Mouse (Mus musculus): Measurements from ENCODE around the gene Sema6b. TPM values are rescaled to one million over a fixed set of nuclear protein-coding genes. Genes with fewer than 3 reads are reported as not detected.
"Not testable (repeated sequence)": the region's sequence is repeated elsewhere in the genome, so short reads cannot be mapped to it uniquely, and the experiment has no call there.

Sema6b gene
- polyA plus RNA-seq, 1 experiment from 2014 or later: 9.4 TPM

DNA sequence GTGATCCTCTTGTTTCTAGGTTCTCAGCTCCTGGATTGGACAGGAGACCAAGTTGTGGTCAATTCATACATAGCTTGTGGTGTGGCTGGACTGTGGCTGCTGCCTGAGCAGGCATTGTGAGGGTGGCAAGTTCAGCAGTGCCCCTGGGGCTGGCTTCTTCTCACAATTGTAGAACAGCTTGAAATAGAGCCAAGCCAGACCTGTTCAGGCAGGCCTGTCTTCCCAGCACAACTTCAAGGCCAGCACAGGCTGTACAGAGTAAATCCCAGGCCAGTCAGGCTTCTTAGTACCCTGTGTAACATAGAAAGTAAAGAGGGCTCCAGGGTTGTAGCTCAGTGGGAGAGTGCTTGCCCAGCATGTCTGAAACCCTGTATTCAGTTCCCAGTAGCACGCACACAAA, 47.3 kb downstream of the Sema6b start:
- Histone ChIP-seq H3K27ac (ENCODE audit: low read depth, low read length) (no peak overlapping the region), H3K27me3 (replicated peaks; ENCODE audit: control insufficient read depth, insufficient read depth, low read length) (no peaks in the 10 kb centered on the region), H3K36me3 (ENCODE audit: control insufficient read depth, insufficient read depth, low read length) (peaks cover 65% of the 10 kb centered on the region), H3K4me1 (ENCODE audit: control insufficient read depth, insufficient read depth, low read length) (no peaks in the 10 kb centered on the region), H3K9ac (ENCODE audit: low read length) (no peak overlapping the region), H3K4me3 (ENCODE audit: low read depth, low read length) (no peak overlapping the region), H3K9me3 (replicated peaks; ENCODE audit: control insufficient read depth, low read length) (no peaks in the 10 kb centered on the region), H3K4me2 (ENCODE audit: low read length) (no peak overlapping the region)
- no peak for ATAC-seq
- no peak for DNase-seq (ENCODE audit: low spot score)
- WGBS: 93% methylated on average over 1 of the region's 1 CpGs

GRCm38 (mm10) chr17:56092312-56092711, 47.8 kb downstream of the Sema6b start:
- no peaks in the 10 kb centered on the region for H3K27me3 ChIP-seq (replicated peaks; ENCODE audit: control insufficient read depth, insufficient read depth, low read length)
- H3K9ac ChIP-seq (ENCODE audit: low read length): no peak overlapping the region
- no peaks in the 10 kb centered on the region for H3K9me3 ChIP-seq (replicated peaks; ENCODE audit: control insufficient read depth, low read length)
- 88% methylated on average over 1 of the region's 1 CpGs for WGBS
- no peaks in the 10 kb centered on the region for H3K4me1 ChIP-seq (ENCODE audit: control insufficient read depth, insufficient read depth, low read length)
- H3K36me3 ChIP-seq (ENCODE audit: control insufficient read depth, insufficient read depth, low read length): peaks cover 61% of the 10 kb centered on the region
- no peak overlapping the region for H3K27ac ChIP-seq (ENCODE audit: low read depth, low read length)
- no peak overlapping the region for H3K4me2 ChIP-seq (ENCODE audit: low read length)
- ATAC-seq: no peak
- no peak overlapping the region for H3K4me3 ChIP-seq (ENCODE audit: low read depth, low read length)
- DNase-seq (ENCODE audit: low spot score): no peak

DNA sequence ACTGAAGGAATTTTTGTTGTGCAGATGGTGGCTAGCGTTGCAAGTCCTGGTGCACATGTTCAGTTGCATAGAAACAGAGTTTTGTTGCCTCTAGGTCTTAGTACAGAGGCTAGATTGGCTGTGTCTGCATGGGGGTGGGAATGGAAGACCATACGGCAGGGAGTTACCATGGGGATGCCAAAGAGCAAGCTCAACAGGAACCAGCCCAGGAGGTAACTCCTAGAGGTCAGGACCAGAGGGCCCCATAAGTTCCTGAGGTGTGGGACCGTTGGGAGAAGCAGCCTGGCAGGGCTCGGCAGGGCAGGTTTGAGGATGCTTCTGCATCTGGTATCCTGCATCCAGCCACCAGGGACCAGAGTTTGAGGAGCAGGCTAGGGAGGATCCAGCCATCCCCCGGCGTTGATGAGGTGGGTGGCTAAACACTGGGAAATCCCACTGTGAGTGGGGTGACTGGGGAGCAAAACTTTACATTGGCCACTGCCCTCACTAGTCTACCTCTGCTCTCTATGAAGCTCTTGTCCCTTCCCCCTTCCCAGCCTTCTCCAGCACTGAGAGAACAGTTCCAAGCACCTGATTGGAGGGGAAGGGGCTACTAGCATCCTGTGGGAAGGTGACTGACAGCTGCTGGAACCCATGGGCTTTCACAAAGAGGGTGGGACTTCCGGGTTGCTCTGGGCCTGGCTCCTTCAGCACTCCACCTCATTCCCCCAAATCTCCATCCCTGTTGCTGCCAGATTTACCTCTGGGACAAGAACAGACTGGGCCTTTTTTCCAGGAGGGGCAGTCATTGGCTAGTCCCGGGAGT, 59.2 kb downstream of the Sema6b start:
- ATAC-seq: peak; percentile 56
- Histone ChIP-seq H3K9me3 (replicated peaks; ENCODE audit: control insufficient read depth, low read length) (no peaks in the 10 kb centered on the region), H3K4me3 (ENCODE audit: low read depth, low read length) (peak overlapping the region; percentile 89), H3K27ac (ENCODE audit: low read depth, low read length) (peak overlapping the region; percentile 39; the same call in 1 of the 2 replicates), H3K36me3 (ENCODE audit: control insufficient read depth, insufficient read depth, low read length) (peaks cover 28% of the 10 kb centered on the region), H3K9ac (ENCODE audit: low read length) (peak overlapping the region; percentile 89), H3K4me1 (ENCODE audit: control insufficient read depth, insufficient read depth, low read length) (peaks cover 16% of the 10 kb centered on the region), H3K4me2 (ENCODE audit: low read length) (peak overlapping the region; percentile 99), H3K27me3 (replicated peaks; ENCODE audit: control insufficient read depth, insufficient read depth, low read length) (no peaks in the 10 kb centered on the region)
- DNase-seq (ENCODE audit: low spot score): peak; percentile 93
- WGBS: 4% methylated on average over 8 of the region's 8 CpGs

- H3K4me2 ChIP-seq (ENCODE audit: low read length): peak overlapping the region; percentile 99
These were observed 60.2 kb downstream of the Sema6b start for GRCm38 (mm10) chr17:56079921-56080320.

GRCm38 (mm10) chr17:56078880-56079795, 61.0 kb downstream of the Sema6b start, which contains the start of gene Hdgfl2:
Hdgfl2 (plus strand) TSS chr17:56079634.
- under 1% methylated on average over 61 of the region's 61 CpGs for WGBS
- ATAC-seq (peak; percentile 91), DNase-seq (ENCODE audit: low spot score) (peak; percentile 100)
- Histone ChIP-seq H3K4me3 (ENCODE audit: low read depth, low read length) (peak within 1 kb of the TSS; percentile 89), H3K36me3 (ENCODE audit: control insufficient read depth, insufficient read depth, low read length) (peaks cover 18% of the 10 kb centered on the region), H3K27ac (ENCODE audit: low read depth, low read length) (0 out of 2 replicates have a peak within 1 kb of the TSS, but pooled peaks have one; percentile 21), H3K9me3 (replicated peaks; ENCODE audit: control insufficient read depth, low read length) (no peaks in the 10 kb centered on the region), H3K27me3 (replicated peaks; ENCODE audit: control insufficient read depth, insufficient read depth, low read length) (no peaks in the 10 kb centered on the region), H3K9ac (ENCODE audit: low read length) (peak within 1 kb of the TSS; percentile 89), H3K4me1 (ENCODE audit: control insufficient read depth, insufficient read depth, low read length) (peaks cover 22% of the 10 kb centered on the region), H3K4me2 (ENCODE audit: low read length) (peak within 1 kb of the TSS; percentile 99)

More at GRCm38 (mm10) chr17:56079921-56080320, 60.2 kb downstream of the Sema6b start:
- Histone ChIP-seq H3K4me3 (ENCODE audit: low read depth, low read length) (peak overlapping the region; percentile 89), H3K27me3 (replicated peaks; ENCODE audit: control insufficient read depth, insufficient read depth, low read length) (no peaks in the 10 kb centered on the region), H3K4me1 (ENCODE audit: control insufficient read depth, insufficient read depth, low read length) (peaks cover 19% of the 10 kb centered on the region), H3K9ac (ENCODE audit: low read length) (peak overlapping the region; percentile 89), H3K27ac (ENCODE audit: low read depth, low read length) (0 out of 2 replicates have a peak overlapping the region, but pooled peaks have one; percentile 21), H3K36me3 (ENCODE audit: control insufficient read depth, insufficient read depth, low read length) (peaks cover 23% of the 10 kb centered on the region), H3K9me3 (replicated peaks; ENCODE audit: control insufficient read depth, low read length) (no peaks in the 10 kb centered on the region)
- WGBS: 2% methylated on average over 11 of the region's 11 CpGs
- ATAC-seq: no peak
- DNase-seq (ENCODE audit: low spot score): peak; percentile 8

- not testable (repeated sequence) for H3K9me3 ChIP-seq (replicated peaks; ENCODE audit: control insufficient read depth, low read length); H3K27ac ChIP-seq (ENCODE audit: low read depth, low read length); H3K9ac ChIP-seq (ENCODE audit: low read length); ATAC-seq; H3K27me3 ChIP-seq (replicated peaks; ENCODE audit: control insufficient read depth, insufficient read depth, low read length); DNase-seq (ENCODE audit: low spot score)
- peak overlapping the region; percentile 37 for H3K4me2 ChIP-seq (ENCODE audit: low read length)
- peaks cover 13% of the 10 kb centered on the region for H3K36me3 ChIP-seq (ENCODE audit: control insufficient read depth, insufficient read depth, low read length)
- 67% methylated on average over 9 of the region's 9 CpGs for WGBS
- peaks cover 27% of the 10 kb centered on the region for H3K4me1 ChIP-seq (ENCODE audit: control insufficient read depth, insufficient read depth, low read length)
- peak overlapping the region; percentile 89; the same call in 1 of the 2 replicates for H3K4me3 ChIP-seq (ENCODE audit: low read depth, low read length)
These were observed 61.8 kb downstream of the Sema6b start for GRCm38 (mm10) chr17:56078361-56078760.

DNA sequence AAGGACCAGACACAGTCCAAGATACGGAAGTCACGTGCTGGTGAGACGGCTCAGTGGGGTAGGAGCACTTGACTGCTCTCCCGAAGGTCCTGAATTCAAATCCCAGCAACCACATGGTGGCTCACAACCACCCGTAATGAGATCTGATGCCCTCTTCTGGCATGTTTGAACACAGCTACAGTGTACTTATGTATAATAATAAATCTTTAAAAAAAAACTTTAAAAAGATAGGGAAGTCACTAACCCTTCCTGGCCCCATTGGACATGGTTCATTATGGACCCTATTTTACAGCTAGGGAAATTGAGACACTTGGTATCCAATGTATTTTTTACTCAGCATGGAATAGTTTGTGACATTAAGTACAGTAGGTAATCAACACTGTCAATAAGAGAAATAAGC, 62.6 kb downstream of the Sema6b start:
- Histone ChIP-seq H3K27me3 (replicated peaks; ENCODE audit: control insufficient read depth, insufficient read depth, low read length) (no peaks in the 10 kb centered on the region), H3K4me3 (ENCODE audit: low read depth, low read length) (no peak overlapping the region), H3K9ac (ENCODE audit: low read length) (no peak overlapping the region), H3K4me1 (ENCODE audit: control insufficient read depth, insufficient read depth, low read length) (peaks cover 27% of the 10 kb centered on the region), H3K27ac (ENCODE audit: low read depth, low read length) (no peak overlapping the region), H3K36me3 (ENCODE audit: control insufficient read depth, insufficient read depth, low read length) (peaks cover 13% of the 10 kb centered on the region), H3K4me2 (ENCODE audit: low read length) (no peak overlapping the region), H3K9me3 (replicated peaks; ENCODE audit: control insufficient read depth, low read length) (no peaks in the 10 kb centered on the region)
- DNase-seq (ENCODE audit: low spot score) (no peak), ATAC-seq (no peak)
- 94% methylated on average over 5 of the region's 5 CpGs for WGBS

GRCm38 (mm10) chr17:56074827-56075208, 65.3 kb downstream of the Sema6b start, which contains the start of gene Ubxn6:
Ubxn6 (minus strand) TSS chr17:56075028.
- peaks cover 36% of the 10 kb centered on the region for H3K36me3 ChIP-seq (ENCODE audit: control insufficient read depth, insufficient read depth, low read length)
- peak within 1 kb of the TSS; percentile 72 for H3K9ac ChIP-seq (ENCODE audit: low read length)
- no peaks in the 10 kb centered on the region for H3K9me3 ChIP-seq (replicated peaks; ENCODE audit: control insufficient read depth, low read length)
- DNase-seq (ENCODE audit: low spot score): peak; percentile 98
- peaks cover 11% of the 10 kb centered on the region for H3K4me1 ChIP-seq (ENCODE audit: control insufficient read depth, insufficient read depth, low read length)
- peak within 1 kb of the TSS; percentile 70 for H3K4me2 ChIP-seq (ENCODE audit: low read length)
- peak within 1 kb of the TSS; percentile 47 for H3K4me3 ChIP-seq (ENCODE audit: low read depth, low read length)
- peak; percentile 63 for ATAC-seq
- no peaks in the 10 kb centered on the region for H3K27me3 ChIP-seq (replicated peaks; ENCODE audit: control insufficient read depth, insufficient read depth, low read length)
- H3K27ac ChIP-seq (ENCODE audit: low read depth, low read length): peak within 1 kb of the TSS; percentile 76
- under 1% methylated on average over 35 of the region's 35 CpGs for WGBS
